Mouse (Mus musculus) monocyte, adult 59 days (primary cell): ENCODE results near the gene Coq8b. TPM values are rescaled to one million over a fixed set of nuclear protein-coding genes. Genes with fewer than 3 reads are reported as not detected.

Experiments used
- total RNA-seq, 2 experiments: library from RNA; stranded (reverse); gene quantifications; one replicate each; pipeline ENCODE4 v1.2.4; 2023

The Coq8b gene
- 10 to 100 TPM; 25.1 to 27.0 TPM for total RNA-seq

DNA sequence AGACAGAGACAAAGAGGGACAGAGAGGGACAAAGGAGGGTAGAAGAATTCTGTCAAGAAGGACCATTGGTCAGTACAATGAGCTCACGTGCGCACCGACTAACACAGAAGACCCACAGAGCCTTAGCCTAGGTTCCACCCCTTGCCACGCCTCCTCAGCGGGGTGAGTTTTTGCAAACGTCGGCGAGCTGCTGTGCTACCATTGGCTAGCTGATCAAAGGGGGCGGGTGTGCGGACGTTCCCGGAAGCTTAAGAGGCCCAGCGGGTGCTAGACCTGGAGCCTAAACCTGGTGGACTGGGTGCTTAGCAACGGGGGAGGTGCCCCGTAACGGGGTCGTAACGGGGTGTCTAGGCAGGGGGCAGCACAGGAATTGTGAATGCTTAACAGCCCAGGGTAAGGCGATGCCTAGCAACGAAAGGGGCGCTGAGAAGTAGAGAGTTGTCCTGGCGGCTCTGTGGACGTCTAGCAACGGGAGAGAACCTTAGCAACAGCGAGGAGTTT is at the start of gene Coq8b:
TSS of gene Coq8b (plus strand) at position 243 of the 501 bp plus-strand sequence.

DNA sequence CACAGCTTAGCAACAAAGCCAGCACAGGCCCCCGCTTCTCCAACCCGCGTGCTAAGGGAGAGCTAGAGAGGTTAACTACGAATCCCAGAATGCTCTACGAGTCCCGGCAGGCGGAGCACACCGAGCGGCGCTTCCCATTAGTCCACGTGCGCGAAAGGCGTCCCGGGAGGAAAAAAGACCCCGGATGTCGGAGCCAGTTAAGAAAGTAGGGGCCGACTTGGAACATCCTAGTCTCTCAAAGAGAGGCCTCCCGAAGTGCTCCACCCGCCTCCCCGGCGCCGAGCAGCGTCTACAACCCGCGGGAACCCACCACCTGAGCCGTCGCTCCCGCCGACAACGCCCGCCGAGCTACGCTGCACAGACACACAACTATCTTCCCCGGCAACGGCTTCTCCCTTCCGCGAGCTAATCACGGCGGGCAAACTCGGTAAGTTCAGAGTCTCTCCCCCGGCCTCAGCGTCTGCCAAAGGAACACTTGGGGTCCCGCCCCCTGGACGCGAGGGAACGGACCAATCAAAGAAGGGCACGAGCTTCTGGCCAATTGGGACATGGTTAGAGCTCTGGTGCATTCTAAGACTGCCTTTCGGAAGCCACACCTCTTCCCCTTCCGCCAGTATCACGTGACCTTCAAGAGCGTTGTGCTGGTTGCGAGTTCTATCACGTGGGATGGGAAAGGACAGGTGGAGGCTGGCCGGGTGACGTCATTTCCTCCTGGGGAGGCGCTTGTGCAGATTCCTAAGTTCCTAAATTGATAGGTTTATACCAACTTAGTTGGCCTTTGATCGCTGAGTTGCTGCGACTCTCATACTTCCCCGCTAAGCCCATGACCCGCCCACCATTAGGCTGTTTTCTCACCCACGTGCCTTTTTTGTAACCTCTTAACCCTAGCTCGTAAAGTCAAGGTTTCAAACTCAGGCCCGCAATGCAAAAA is 36.9 kb upstream of the Coq8b start, which contains the start of the genes BC024978 and Snrpa:
TSS of gene BC024978 (plus strand) at position 101 of the 931 bp plus-strand sequence.
TSS of gene Snrpa (minus strand) at position 591 of the 931 bp plus-strand sequence.

DNA sequence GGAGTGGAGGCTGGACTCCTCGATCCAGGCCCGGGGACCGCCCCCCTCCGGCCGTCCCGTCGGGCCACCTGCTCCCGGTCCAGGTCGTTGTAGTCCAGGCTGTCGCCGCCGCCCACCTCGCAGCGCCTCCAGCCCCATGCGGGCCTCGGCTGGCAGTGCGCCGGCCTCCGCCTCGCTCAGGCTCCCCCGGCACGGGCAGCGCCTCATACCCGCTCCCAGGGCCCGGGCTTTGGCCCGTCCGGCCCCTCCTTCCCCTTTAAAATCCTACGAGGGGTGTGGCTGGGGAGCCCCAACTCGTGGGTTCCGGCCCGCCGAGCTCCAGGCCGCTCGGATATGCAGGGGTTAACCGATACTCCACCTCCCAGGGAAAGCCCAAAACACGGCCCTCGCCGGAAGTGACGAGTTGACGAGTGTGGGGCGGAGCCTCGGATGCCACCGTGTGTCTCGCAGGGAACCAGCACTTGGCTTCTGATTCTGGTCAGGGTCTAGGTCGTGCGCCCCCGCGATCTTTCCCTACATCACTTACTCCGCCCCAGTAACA is 4.5 kb upstream of the Coq8b start, which contains the start of gene Itpkc:
TSS of gene Itpkc (minus strand) at position 381 of the 541 bp plus-strand sequence.

DNA sequence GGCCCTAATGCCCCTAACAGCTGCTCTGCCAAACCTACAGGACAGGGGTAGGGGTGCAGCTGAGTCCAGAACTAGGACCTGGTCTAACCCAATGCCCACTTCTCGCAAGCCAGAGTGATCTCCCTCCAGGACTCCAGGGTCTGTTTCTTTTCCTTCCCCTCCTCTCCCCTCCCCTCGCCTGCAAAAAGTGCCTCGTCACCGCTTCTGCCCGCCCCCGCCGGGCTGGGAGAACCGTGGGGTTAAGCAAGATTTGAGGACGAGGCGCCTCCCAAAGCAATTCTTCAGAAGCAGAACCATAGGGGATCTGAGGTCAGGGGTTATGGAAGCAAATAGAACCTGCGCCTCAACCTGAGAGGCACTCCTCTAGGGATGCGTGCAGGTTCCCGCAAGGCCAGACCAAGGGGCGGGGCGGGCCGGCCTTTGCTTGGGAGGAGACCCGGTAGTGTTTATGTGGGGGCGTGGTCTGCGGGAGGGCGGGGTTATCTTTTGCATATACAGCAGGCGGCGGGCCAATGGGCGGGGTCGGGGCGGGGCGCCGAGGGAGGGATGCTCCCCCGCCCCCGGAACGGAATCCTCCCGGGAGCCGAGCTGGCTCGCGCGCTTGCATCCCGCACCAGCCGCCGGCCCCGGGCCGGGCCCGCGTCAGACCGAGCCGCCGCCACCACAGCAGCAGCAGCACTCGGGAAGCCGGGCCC is 25.5 kb downstream of the Coq8b start, which contains the start of gene Numbl:
TSS of gene Numbl (plus strand) at position 229 of the 695 bp plus-strand sequence.

Other genes with a start within 250 kb of the Coq8b start
- not detected for gene Cyp2a12, start 203.9 kb upstream of the Coq8b start, total RNA-seq
- gene Cyp2f2, start 113.1 kb upstream of the Coq8b start, total RNA-seq, result under 1 TPM in 1 of 2 experiments, not detected in 1; 0.27 TPM
- gene Cyp2t4, start 79.3 kb upstream of the Coq8b start, total RNA-seq, result not detected
- gene Egln2, start 66.2 kb upstream of the Coq8b start, total RNA-seq, result 10 to 100 TPM; 66.9 to 70.2 TPM
- gene Rab4b, start 54.1 kb upstream of the Coq8b start, total RNA-seq, result 10 to 100 TPM; 83.6 to 86.1 TPM
- not detected for gene Gm21983, start 51.9 kb upstream of the Coq8b start, total RNA-seq
- gene Mia, start 51.9 kb upstream of the Coq8b start, total RNA-seq, result not detected
- gene BC024978, start 37.2 kb upstream of the Coq8b start, total RNA-seq, result 10 to 100 TPM; 10.6 to 11.1 TPM
- 10 to 100 TPM; 66.3 to 74.6 TPM for gene Snrpa, start 36.8 kb upstream of the Coq8b start, total RNA-seq
- gene Itpkc, start 4.4 kb upstream of the Coq8b start, total RNA-seq, result 10 to 100 TPM; 19.3 to 20.9 TPM
- gene Numbl, start 25.4 kb downstream of the Coq8b start, total RNA-seq, result 1 to 10 TPM; 3.7 to 5.2 TPM
- gene Ltbp4, start 104.7 kb downstream of the Coq8b start, total RNA-seq, result 1 to 10 TPM; 1.6 to 1.9 TPM
- 10 to 100 TPM; 83.7 to 87.8 TPM for gene Shkbp1, start 123.0 kb downstream of the Coq8b start, total RNA-seq
- 1 to 10 TPM; 2.3 to 4.4 TPM for gene Gm20479, start 124.4 kb downstream of the Coq8b start, total RNA-seq
- under 1 TPM in 1 of 2 experiments, not detected in 1; 0.18 TPM for gene Sptbn4, start 214.7 kb downstream of the Coq8b start, total RNA-seq
- gene Blvrb, start 215.0 kb downstream of the Coq8b start, total RNA-seq, result 100 to 1,000 TPM; 110 to 116 TPM
- gene Sertad3, start 240.7 kb downstream of the Coq8b start, total RNA-seq, result 10 to 100 TPM; 26.3 to 27.2 TPM